Mouse (Mus musculus): ENCODE measurements around the gene Mipol1.
"Not testable (repeated sequence)": the region's sequence is repeated elsewhere in the genome, so short reads cannot be mapped to it uniquely, and the experiment has no call there.

The Mipol1 gene

DNA sequence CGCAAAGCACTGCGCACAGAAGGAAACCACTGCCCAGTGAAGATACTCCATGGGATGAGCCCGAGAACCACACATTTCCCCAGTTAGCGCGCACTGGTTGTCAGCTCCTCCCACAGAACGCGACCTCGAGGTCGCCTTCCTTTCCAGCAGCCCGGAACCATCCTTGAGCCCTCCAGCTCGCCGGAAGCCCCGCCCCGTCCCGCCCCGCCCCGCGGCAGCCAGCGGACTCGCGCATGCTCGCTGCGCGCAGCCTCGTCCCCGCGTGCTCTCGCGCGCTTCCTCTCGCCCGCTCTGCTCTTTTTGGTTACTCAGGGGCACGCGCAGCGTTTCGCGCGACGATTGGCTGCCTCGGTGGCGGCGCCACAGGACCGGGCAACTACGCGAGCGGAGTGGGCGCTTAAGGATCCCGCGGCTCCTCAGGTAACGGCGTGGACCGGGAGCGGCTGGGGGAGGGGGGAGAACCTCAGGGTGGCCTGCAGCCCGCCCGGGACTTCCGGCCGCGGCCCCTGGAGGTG lies at the start of gene Mipol1, which contains the start of gene Prps1l3:
TSS of gene Mipol1 (plus strand) at position 236 of the 515 bp plus-strand sequence.
TSS of gene Prps1l3 (plus strand) at position 221 of the 515 bp plus-strand sequence.
- peak; percentile 98 for DNase-seq

DNA sequence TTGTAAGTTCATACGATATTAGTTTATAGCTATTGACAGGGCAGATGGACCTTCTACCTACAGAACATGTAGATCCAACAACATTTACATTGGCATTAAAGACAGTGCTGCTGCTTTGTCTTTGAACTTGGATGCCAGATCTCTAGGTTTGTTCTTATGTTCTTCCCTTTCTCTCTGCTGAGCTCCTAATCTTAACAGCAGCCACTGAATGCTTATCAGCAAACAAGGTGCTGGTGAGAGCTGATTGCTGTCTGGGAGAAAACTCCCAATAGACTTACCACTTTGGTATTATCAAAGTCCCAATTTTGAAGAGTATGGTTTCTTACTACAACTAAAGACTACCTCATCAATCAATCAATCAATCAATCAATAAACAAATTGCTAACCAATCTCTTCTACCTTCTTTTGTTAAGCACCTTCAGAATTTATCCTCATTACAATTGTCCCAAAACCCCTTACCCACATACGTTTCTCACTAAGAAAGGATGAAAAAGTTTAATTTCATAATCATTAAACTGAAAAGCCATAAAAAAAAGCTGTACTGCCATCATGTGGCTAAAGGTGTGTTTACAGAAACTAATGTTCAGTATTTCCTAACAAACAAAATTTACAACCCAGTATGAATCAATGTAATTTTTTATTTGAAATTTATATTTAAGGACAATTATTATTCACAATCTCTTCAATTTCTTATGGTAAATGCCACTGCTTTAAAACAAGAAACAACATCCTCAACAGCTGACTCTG lies 45.7 kb upstream of the Mipol1 start:
- DNase-seq: peak; percentile 50

DNA sequence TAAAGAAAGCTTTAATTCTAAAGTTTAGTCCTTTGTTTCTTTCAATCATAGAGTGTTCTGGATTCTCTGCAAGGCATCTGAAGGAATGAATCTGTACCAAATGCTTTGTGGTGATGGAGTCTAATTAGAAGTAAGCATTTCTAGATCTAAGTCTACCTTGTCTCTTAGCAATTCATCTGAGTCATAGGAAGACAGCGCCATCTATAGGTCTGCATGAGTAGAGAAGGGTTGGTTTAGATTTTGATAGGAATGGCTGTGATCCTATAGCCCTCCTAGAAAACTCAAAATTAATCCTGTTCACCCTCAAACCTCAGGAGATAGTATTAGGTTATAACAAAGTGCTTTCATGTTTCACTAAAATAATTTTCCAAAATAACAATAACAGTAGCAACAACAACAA lies 44.8 kb upstream of the Mipol1 start:
- DNase-seq: no peak

DNA sequence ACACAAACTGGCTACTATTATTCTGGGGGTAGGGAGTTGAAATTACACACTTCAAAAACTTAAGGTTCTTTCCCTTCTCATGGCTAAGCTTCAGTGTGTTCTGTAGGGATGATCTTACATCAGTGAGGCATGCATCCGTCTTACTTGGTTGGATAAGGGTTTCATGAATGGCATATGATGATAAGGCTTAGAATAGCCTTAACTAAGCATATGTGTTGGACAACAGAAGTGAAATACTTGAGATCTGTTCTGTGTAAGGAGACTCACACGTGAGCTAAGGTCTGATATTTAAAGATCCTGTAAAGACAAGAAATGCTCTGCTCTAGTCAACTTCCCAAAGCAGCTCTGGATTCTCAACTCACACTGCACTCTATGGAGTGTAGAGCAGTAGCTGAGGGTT lies 44.1 kb upstream of the Mipol1 start:
- DNase-seq: no peak

DNA sequence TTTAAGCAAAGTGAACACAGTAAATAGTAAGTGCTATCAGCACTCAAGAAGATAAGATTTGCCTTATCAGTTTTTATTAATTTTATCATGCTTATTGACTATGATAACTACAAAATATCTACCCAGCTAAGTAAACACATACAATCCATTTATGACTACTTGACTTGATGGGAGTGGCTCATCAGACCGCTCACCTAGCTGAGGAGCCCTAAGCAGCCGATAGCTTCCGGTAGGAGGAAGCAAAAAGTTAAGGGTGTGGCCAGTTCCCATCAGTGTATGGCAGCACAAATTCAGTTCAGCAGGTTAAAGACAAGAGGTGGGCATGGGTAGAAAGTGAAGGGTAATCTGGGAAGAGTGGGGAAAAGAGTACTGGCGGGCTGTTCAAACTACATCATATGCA lies 43.2 kb upstream of the Mipol1 start:
- DNase-seq: no peak

DNA sequence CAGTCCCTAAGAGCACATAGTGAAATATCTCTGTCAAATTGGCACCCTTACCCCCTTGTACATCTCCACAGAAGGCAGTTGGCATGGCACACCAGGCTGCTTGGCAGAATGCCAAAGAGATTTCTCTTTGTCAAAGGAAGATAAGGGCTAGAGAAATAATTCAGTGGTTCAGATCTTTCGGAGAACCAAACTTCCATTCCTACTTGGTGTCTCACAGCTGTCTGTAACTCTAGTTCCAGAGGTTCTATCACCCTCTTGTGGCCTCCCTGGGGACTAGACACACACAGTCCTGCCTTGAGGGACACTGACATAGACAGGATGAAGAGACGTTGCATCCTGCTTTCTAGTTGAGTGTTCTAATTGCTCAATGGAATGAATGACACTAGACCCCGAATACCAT lies 35.6 kb upstream of the Mipol1 start:
- DNase-seq: peak; percentile 72

DNA sequence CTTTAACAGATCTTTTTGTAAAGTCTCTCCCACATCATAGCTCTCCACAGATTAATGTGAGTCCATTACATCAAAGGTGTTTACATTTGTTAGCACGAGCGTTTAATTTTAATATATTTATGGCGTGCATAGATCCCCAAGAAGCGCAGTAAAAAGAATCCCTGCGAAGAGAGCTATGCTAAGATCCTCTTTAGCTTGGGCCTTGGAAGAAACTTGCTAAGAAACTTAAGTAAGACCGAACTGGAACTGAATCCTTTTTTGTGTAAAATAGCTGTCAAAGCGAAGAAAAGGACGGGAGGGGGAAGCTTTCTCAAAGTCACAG lies 34.0 kb upstream of the Mipol1 start:
- DNase-seq: no peak

DNA sequence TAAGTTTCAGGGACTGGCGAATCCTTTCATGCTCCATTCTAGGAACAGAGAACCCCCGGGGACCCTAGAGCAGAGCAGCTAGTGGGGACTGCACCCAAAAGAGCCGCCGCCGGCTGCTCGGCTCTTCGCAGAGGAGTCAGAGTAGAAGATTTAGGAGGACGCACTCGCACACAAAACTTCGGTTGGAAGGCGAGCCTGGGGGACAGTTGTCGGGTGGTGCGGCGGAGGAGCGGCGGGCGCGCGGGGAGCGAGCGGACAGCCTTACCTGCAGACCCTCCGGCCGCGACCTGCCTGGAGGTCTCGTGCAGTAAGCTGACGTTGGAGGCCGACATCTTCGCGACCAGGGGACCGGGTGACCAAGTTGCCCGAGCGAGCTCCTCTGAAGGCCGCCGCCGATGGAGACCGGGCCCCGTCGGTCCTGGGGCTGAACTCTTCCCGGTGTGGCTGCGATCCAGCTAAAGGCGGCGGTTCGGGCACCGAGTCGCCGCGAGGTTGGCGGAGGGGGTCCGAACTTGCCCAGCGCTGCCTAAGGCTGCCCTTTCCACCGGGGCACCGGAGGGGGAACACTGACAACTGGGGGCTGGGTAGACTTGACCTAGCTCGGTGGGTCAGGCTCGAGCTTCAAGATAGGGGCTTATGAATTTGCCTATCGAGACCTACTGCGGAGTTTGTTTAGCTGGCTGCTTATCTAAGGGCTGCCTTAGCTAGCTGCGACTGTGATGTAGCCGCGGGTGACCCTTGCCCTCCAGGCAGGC lies 33.4 kb upstream of the Mipol1 start:
- DNase-seq: peak; percentile 84

DNA sequence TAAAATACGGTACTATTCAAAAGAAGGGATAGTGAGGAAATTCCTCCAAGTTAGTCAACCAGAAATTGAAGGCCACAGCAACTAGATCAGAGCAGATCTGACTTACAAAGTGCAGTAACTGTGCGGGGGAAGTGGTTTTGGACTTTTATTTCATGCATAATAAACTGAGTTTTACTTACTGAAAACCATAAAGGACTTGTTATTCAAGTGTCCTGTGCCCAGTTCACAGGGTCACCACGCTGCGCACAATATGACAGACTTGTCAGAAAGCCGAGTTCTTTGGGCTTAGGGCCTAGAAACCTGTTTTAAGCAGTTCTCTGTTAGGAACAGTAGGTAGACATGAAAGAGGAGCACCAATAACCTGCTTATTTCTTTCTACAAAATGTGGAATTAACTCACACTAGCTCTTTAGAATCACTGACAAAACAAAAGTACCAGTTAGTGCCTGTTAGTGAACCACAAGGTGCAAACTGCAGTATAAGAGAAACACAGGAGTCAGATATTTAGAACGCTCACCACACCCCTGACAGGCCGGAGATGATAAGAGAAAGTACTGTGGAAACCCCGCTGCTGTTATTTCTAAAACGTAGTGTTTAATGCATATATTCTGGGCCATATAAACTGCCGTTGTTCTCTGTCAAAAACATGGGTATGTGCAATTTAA lies 32.7 kb upstream of the Mipol1 start, which contains the start of gene Slc25a21:
TSS of gene Slc25a21 (minus strand) at position 110 of the 664 bp plus-strand sequence.
- peak; percentile 74 for DNase-seq

DNA sequence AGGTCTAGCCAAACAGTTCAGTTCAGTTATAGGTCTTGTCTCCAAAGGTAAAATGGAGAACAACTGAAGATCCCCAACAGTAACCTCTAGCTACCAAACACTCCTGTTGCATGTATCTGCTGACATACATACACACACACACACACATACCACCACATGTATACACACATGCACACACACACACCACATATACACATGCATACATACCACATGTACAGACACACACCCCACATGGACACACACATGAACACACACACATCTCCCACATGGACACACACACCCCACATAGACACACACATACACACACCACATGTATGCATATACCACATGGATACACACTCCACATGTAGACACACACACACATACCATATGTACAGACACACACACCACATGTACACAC lies 32.0 kb upstream of the Mipol1 start:
- no peak for DNase-seq

DNA sequence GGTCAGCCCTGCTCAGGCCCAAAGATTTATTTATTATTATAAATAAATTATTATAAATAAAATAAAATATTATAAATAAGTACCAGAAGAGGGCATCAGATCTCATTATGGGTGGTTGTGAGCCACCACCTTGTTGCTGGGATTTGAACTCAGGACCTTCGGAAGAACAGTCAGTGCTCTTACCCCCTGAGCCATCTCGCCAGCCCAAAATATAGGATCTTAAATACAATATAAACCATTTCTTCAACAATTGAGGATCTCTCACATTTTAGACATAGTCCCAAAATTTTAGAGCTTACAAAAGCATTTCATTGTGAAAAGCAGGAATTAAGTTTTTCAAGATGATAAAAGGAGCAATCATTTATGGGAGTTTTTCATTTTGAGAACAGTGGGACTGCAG lies 30.8 kb upstream of the Mipol1 start:
- no peak for DNase-seq

DNA sequence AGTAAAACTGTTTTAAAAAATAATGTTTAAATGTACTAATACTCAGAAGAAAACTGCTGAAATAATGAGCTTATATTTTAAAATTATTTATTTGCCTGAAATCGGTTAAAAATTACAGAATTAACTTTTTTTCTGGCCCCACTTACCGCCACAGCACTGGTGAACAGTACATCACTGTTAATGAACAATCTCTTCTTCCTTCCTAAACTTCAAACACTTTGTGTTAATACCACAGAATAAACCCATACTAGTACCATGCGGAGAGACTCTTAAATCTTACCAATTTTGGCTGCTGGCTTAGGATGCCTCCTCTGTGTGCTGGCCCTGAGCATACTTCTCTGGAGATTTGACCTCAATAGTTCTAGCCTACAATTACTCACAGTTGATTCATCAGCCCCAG lies 28.3 kb upstream of the Mipol1 start:
- no peak for DNase-seq

DNA sequence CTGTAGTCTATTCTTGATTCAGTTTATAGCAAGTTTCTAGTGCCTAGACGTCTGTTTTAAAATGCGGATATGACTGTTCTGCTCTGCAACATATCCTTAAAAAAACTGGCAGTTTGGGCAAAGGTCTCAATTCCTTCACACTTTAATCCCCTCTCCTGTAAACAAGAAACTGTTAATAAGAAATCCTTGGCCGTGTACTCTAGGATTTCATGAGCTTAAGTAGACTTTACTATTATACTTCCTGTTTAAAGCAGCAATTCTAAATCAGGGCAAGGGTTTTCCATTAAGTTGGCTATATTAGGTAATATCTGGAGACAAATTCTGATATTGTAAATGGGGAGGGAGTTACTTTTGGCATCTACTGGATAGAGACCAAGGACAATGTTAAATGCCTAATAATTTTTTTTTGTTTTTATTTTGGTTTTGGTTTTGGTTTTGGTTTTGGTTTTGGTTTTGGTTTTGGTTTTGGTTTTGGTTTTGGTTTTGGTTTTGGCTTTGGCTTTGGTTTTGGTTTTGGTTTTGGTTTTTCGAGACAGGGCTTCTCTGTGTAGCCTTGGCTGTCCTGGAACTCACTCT lies 25.9 kb upstream of the Mipol1 start:
- no peak for DNase-seq

DNA sequence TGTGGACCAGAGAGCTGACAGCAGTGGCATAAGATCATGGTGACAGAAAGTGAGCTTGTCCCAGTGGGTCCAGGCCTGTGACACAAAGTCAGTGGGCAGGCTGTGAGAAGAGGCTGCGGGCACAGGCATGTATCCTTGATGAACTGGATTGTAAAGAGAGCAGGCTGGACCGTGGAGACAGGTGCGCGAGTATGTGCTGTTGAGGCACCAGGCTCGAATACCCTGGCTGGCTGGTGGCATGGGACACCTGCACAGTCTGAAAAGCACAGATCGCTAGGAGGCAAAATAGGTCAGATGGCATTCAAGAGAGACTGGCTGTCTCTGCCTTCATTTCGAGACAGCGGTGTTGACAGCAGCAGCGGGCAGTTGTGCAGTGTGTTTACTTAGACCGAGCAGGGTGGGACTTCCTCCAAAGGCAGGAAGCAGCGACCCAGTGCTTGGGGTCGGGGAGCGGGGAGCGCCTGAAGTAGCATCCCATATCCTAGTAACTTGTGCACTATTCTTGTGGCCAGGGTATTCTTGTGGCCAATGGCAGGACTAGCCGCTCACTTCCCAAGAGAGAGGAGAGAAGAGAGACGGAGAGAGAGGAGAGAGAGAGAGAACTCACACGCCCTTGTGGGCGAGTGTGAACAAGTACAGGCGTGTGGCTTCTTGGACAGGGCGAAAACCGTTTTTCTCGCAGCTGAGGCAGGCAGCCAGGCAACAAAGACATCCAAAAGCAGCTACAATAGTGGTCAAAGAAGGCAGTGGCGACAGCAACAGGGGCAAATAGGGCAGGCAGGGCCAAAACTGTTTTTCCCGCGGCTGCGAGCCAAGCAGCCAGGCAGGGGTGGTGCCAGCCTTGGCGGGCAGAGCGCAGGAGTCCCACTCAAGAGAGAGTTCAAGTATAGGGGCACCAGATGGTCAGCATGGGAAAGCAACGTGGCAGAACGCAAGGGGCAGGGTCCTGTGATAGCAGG lies 18.6 kb upstream of the Mipol1 start:
- peak; percentile 58 for DNase-seq

DNA sequence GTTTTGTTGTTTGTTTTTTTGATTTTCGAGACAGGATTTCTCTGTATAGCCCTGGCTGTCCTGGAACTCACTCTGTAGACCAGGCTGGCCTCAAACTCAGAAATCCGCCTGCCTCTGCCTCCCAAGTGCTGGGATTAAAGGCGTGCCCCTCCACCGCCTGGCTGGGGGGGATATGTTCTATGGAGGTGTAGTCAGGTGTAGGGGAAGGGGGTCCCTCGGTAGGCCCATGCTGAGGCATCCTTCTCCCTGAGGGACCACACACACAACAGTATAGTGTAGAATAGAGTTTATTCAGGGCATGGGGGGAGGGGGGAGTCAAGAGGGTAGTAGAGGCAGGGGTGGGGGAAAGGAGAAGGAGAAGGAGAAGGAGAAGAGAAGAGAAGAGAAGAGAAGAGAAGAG lies 17.8 kb upstream of the Mipol1 start:
- DNase-seq: not testable (repeated sequence)

DNA sequence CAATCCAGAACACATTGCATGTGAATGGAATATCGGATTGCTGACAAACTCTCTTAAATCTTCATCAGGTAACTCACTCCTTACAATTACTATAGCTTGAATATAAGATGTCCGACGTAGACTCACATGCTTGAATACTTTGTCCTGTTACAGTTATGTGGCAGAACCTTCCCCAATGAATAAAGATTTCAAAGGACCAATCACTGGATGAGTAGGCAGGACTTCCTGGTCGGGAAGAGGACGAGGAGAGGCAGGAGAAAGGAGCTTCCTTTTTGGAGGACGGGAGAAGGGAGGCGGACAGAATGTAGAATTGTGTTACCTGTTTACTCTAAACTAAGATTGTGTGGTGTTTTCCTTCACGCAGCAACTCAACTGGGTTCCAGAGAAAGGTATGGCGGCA lies 3.8 kb upstream of the Mipol1 start:
- DNase-seq: no peak

DNA sequence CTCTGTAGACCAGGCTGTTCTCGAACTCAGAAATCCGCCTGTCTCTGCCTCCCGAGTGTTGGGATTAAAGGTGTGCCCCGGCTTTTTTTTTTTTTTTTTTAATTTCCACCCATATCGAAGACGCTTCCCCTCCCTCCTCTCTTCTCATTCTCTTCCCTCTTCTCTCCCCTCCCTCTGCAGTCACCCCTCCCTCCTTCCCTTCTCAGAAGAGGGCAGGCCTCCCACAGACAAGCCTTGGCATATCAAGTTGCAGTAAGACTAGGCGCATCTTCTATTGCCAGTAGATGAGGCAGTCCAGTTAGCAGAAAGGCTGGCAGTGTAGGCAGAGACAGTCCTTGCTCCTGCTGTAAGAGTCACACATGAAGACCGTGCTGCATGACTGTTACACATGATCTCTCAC lies 2.5 kb upstream of the Mipol1 start:
- no peak for DNase-seq

DNA sequence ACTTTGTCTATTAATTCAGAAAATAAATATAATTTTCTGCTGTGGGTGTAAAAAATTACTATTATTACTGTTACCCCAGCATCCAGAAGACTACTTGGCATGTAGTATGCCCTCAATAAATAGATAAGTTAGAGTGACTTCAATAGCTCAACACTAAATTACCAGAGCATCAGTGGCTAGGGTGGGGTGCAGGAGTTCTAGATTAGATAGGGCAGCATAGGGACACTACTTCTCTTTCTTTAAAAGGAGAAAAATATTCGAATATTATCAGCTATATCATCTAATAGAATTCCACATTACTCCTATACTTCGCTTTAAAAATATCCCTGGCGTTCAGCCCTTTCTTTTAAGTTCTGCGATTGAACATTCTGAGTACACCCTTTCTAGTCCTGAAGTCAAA lies 524 bp upstream of the Mipol1 start:
- peak; percentile 35 for DNase-seq

DNA sequence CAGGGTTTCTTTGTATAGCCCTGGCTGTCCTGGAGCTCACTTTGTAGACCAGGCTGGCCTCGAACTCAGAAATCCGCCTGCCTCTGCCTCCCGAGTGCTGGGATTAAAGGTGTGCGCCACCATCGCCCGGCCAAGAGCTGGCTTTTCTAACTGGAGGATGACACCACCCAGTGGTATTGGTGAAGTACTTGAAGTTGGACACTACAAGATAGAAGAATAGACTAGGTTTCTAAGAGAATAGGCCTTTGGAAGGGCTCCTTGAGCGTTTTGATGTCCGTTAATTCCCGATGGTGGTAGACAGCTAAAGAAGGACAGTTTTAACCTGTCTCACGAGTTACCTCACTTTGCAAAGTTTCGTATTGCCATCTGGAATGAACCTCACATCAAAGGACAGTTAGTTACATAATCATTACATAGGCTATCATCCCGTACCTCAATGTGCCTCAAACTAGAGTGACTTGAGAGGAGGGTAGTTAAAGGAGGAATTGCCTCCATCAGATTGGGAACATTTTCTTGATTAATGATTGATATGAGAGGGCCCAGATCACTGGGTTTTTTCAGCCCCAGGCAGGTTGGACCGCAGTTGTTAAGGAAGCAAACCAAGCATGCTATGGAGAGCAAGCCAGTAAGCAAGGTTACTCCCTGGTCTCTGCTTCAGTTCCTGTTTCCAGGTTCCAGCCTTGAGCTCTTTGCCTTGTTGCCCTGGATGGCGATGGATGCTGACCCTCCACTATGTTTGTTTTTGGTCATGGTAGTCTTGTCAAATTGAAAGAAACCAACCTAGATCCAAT lies 1.1 kb downstream of the Mipol1 start:
- DNase-seq: peak; percentile 68

DNA sequence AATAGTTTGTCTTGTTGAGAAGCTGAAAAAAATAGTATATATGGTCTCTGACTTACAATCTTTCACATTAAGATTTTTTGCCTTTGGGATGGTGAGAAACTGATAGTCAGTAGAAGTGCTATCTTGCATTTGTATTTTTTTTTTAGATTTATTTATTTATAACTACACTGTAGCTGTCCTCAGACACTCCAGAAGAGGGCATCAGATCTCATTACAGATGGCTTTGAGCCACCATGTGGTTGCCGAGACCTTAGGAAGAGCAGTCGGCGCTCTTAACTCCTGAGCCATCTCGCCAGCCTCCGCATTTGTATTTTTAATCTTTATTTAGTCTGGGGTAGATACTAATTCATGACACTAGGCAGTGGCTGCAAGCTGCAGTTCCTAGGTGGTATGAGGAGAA lies 3.2 kb downstream of the Mipol1 start:
- no peak for DNase-seq

Measured in liver (tissue).